Mouse (Mus musculus): Measurements from ENCODE around the gene Vars2. TPM values are rescaled to one million over a fixed set of nuclear protein-coding genes. Genes with fewer than 3 reads are reported as not detected.

Vars2 gene
- 68.1 and 72.0 TPM in 2 replicates for polyA plus RNA-seq (2012; rRNA removed)

GRCm38 (mm10) chr17:35667334-35668065 lies at the start of gene Vars2:
Gene Vars2, minus strand, starts transcription at chr17:35667592.

DNA sequence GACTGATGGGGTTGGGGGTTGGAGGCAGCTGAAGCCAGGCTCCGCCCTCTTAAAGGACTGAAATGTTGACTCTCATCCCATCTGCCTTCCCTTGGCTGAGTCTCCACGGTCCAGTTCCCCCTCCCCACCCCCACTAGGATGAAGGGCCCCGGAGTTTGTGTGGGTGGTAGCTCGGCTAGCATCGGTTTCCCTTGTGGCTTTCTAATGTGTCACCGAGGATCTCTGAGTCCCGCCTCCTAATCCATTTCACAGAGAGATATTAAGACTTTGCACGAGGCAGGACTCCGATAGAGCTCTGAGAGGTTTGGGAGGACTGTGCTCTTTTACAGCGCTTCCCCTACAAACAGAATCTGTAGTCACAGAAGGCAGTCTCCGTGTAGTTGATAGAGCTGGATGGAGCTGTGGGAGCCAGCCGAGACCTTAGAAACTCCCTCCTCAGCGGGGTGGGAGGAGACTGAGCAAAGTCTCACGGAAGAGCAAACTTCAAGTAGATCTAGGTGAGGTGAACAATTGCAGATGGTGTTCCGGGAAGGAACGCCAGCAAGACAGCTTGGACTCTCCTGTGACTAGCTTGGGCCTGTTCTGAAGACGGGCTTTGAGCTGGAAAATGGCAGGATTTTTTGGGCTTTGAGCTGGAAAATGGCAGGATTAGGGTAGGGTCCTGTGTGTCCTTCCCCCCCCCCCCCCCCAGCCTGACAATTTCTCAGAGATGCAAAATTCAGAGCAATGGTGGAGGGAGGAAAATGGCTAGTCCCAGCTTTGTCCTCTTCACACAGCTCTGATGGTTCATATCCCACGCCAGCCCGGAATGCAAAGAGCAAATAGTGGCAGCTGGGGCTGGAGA lies 37.5 kb upstream of the Vars2 start, which contains the start of gene Ddr1:
Gene Ddr1 (minus strand): TSS at position 1 of the 844 bp plus-strand sequence.

GRCm38 (mm10) chr17:35673416-35674035 lies 6.1 kb upstream of the Vars2 start, which contains the start of gene Gtf2h4:
Gene Gtf2h4, minus strand, starts transcription at chr17:35673739.

GRCm38 (mm10) chr17:35643609-35644236 lies 23.7 kb downstream of the Vars2 start, which contains the start of gene Mucl3:
Gene Mucl3, minus strand, starts transcription at chr17:35643695.

DNA sequence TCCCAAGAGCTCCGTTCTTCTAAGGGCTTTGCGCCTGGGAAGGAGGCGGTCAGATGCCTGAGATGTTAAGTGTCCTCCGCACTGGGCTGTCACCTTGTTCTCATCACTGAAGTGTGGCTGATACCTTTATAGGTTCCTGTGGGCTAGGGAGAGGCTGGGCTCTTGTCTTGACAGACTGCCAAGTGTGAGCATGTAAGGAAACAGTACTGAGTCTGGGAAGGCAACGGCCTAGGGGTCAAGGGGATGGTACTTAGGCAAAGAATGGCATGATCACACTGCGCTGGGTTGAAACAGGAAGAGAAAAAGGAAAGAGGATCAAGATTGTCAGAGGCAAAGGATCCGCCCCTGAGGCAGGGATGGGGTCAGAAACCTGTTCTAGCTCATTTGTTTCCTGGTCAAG lies 40.9 kb downstream of the Vars2 start, which contains the start of gene Gm9573:
Gene Gm9573 (minus strand): TSS at position 101 of the 400 bp plus-strand sequence.

Other genes starting within 250 kb of the Vars2 start
- 5.2 and 5.8 TPM in 2 replicates for gene H2-Q6, start 242.7 kb downstream of the Vars2 start, polyA plus RNA-seq (2012; rRNA removed)
- 12.4 and 12.6 TPM in 2 replicates for gene H2-Q7, start 228.4 kb downstream of the Vars2 start, polyA plus RNA-seq (2012; rRNA removed)
- 1.8 and 5.2 TPM in 2 replicates for gene H2-Q10, start 197.5 kb downstream of the Vars2 start, polyA plus RNA-seq (2012; rRNA removed)
- 0.09 TPM in 1 of 2 replicates, not detected in the other for gene Pou5f1, start 161.6 kb downstream of the Vars2 start, polyA plus RNA-seq (2012; rRNA removed)
- 9.1 and 9.6 TPM in 2 replicates for gene Tcf19, start 150.8 kb downstream of the Vars2 start, polyA plus RNA-seq (2012; rRNA removed)
- gene Cchcr1, start 150.5 kb downstream of the Vars2 start, polyA plus RNA-seq (2012; rRNA removed) = 2.4 and 2.7 TPM in 2 replicates
- gene Psors1c2, start 134.4 kb downstream of the Vars2 start, polyA plus RNA-seq (2012; rRNA removed) = 8.3 and 21.8 TPM in 2 replicates
- gene Cdsn, start 115.5 kb downstream of the Vars2 start, polyA plus RNA-seq (2012; rRNA removed) = 28.3 and 67.5 TPM in 2 replicates
- gene 2300002M23Rik, start 100.1 kb downstream of the Vars2 start, polyA plus RNA-seq (2012; rRNA removed) = 3.6 and 3.7 TPM in 2 replicates
- gene Sfta2, start 66.0 kb downstream of the Vars2 start, polyA plus RNA-seq (2012; rRNA removed) = 5.6 and 7.7 TPM in 2 replicates
- 0.09 and 0.10 TPM in 2 replicates for gene Gm9573, start 41.0 kb downstream of the Vars2 start, polyA plus RNA-seq (2012; rRNA removed)
- gene Mucl3, start 23.9 kb downstream of the Vars2 start, polyA plus RNA-seq (2012; rRNA removed) = 579 and 593 TPM in 2 replicates
- gene Gtf2h4, start 6.1 kb upstream of the Vars2 start, polyA plus RNA-seq (2012; rRNA removed) = 10.7 and 12.3 TPM in 2 replicates
- gene Ddr1, start 37.0 kb upstream of the Vars2 start, polyA plus RNA-seq (2012; rRNA removed) = 58.9 and 65.6 TPM in 2 replicates
- gene Ier3, start 154.1 kb upstream of the Vars2 start, polyA plus RNA-seq (2012; rRNA removed) = 23.9 and 30.3 TPM in 2 replicates
- 22.0 and 23.0 TPM in 2 replicates for gene Flot1, start 155.6 kb upstream of the Vars2 start, polyA plus RNA-seq (2012; rRNA removed)
- gene Tubb5, start 170.7 kb upstream of the Vars2 start, polyA plus RNA-seq (2012; rRNA removed) = 102 and 111 TPM in 2 replicates
- 1.1 and 2.2 TPM in 2 replicates for gene Mdc1, start 173.9 kb upstream of the Vars2 start, polyA plus RNA-seq (2012; rRNA removed)
- 9.1 and 10.5 TPM in 2 replicates for gene Nrm, start 193.7 kb upstream of the Vars2 start, polyA plus RNA-seq (2012; rRNA removed)
- 12.3 and 16.8 TPM in 2 replicates for gene Ppp1r18, start 198.0 kb upstream of the Vars2 start, polyA plus RNA-seq (2012; rRNA removed)
- gene Dhx16, start 212.2 kb upstream of the Vars2 start, polyA plus RNA-seq (2012; rRNA removed) = 20.6 and 21.0 TPM in 2 replicates
- 53.9 and 85.6 TPM in 2 replicates for gene 2310061I04Rik, start 229.8 kb upstream of the Vars2 start, polyA plus RNA-seq (2012; rRNA removed)
- 22.6 and 22.8 TPM in 2 replicates for gene Atat1, start 242.5 kb upstream of the Vars2 start, polyA plus RNA-seq (2012; rRNA removed)
- gene Mrps18b, start 248.8 kb upstream of the Vars2 start, polyA plus RNA-seq (2012; rRNA removed) = 38.4 and 50.2 TPM in 2 replicates
- 13.8 and 14.0 TPM in 2 replicates for gene Ppp1r10, start 248.8 kb upstream of the Vars2 start, polyA plus RNA-seq (2012; rRNA removed)

Data from stomach, adult 2 months (tissue).